Mouse (Mus musculus) hindbrain, embryonic 12.5 days (tissue): ENCODE data around the gene Dapk2. TPM values are rescaled to one million over a fixed set of nuclear protein-coding genes. Genes with fewer than 3 reads are reported as not detected.

Experiments
- ATAC-seq: fragments of 200-750 bp; cut with Nextera tagmentation; 2 replicates; pipeline ENCODE4 v1.8.0; 2017; ENCODE audit warnings: moderate TSS enrichment; ENCODE audit not compliant: low FRiP score
- H3K27ac ChIP-seq: fragments of 300-500 bp; sonication (generic); 2 replicates; pipeline ENCODE4 v1.5.1; 2016; ENCODE audit warnings: mild to moderate bottlenecking
- H3K27me3 ChIP-seq: fragments of 300-500 bp; sonication (generic); 2 replicates; pipeline ENCODE4 v1.6.1; 2016; ENCODE audit warnings: mild to moderate bottlenecking
- H3K36me3 ChIP-seq: fragments of 300-500 bp; sonication (generic); 2 replicates; pipeline ENCODE4 v1.6.1; 2016; ENCODE audit warnings: mild to moderate bottlenecking
- H3K4me1 ChIP-seq: fragments of 300-500 bp; sonication (generic); 2 replicates; pipeline ENCODE4 v1.6.1; 2016
- H3K4me2 ChIP-seq: fragments of 300-500 bp; sonication (generic); replicated peaks from 2 replicates; pipeline ENCODE4 v1.6.1; 2016; ENCODE audit warnings: mild to moderate bottlenecking
- H3K4me3 ChIP-seq: fragments of 300-500 bp; sonication (generic); 2 replicates; pipeline ENCODE4 v1.5.1; 2016; ENCODE audit warnings: mild to moderate bottlenecking
- H3K9ac ChIP-seq: fragments of 300-500 bp; sonication (generic); 2 replicates; pipeline ENCODE4 v1.6.1; 2016; ENCODE audit warnings: mild to moderate bottlenecking, moderate library complexity
- H3K9me3 ChIP-seq: fragments of 300-500 bp; sonication (generic); replicated peaks from 2 replicates; pipeline ENCODE4 v1.6.1; 2016; ENCODE audit warnings: mild to moderate bottlenecking
- WGBS: fragments of 180-500 bp; shearing (Covaris S2); methylation state at CpG from one replicate; pipeline ENCODE4 v1.1.7; 2016; 5-methylcytosine and 5-hydroxymethylcytosine counted together
- polyA plus RNA-seq: library from polyadenylated mRNA; unstranded; fragments of >200 nt; fragmentation: Nextera tagmentation; extraction: Ambion mirVana; gene quantifications from 2 replicates; pipeline ENCODE4 v1.2.1, GENCODE M21; 2016

The Dapk2 gene
- polyA plus RNA-seq, 1 experiment from 2014 or later = 3.7 TPM

DNA sequence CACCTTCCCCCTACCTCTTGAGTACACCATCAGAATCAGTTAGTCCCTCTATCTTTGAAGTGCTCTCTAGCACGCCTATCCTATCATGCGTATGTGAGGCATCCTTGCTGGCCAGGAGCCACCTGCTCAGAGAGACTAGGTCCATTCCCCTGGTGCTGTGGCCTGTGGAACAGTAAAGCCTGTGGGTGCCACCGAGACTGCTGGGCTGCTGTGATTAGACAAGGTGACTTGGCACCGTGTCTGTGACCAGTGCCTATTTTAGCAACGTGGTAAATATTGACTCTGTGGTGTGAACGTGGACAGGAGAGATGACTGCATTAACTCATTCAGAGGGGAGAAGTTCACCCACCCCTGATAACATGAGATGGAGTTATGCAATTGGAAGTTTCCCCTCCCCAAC is 21.8 kb downstream of the Dapk2 start:
- Histone ChIP-seq H3K27ac (no peak overlapping the region), H3K9me3 (no peaks in the 10 kb centered on the region), H3K9ac (no peak overlapping the region), H3K4me2 (no peak overlapping the region), H3K27me3 (no peaks in the 10 kb centered on the region), H3K36me3 (no peaks in the 10 kb centered on the region), H3K4me3 (no peak overlapping the region), H3K4me1 (no peaks in the 10 kb centered on the region)
- ATAC-seq = no peak
- 92% methylated on average over 6 of the region's 6 CpGs for whole genome bisulfite sequencing

DNA sequence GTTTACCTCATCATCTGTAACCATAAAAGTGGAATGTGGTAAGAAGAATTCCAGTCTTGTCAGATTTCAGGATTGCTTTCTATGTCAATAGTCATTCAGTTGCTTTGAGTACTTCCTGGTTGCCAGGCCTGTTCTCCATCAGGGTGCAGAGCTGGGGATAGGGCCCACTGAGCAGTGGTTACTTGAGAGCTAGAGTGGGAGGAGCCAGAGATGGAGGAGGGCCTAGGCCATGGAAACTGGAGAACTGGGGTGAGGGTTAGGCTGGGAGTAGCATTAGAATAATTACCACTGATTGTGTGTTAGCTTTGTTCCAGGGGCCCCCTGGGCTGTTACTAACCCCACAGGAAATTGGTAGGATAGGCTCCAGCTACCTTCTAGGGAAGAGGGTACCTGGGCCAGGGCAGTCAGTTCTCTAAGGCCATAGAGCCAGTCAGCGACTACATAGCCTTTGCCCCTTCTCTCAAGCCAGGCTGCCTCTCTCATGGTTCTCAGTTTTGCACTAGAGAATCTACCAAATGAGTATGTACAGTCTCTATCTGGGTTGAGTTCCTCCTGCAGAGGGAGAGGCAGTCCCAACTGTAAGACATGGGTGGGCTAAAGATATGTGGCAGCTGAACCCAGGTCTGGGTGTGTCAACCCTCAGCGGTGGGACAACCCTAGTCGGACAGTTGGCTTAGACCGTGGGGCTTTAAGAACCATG is 23.3 kb downstream of the Dapk2 start:
- ATAC-seq = no peak
- Histone ChIP-seq H3K27ac (no peak overlapping the region), H3K36me3 (no peaks in the 10 kb centered on the region), H3K9ac (no peak overlapping the region), H3K9me3 (no peaks in the 10 kb centered on the region), H3K4me2 (no peak overlapping the region), H3K4me1 (peaks cover under 1% of the 10 kb centered on the region), H3K4me3 (no peak overlapping the region), H3K27me3 (no peaks in the 10 kb centered on the region)
- 86% methylated on average over 4 of the region's 4 CpGs for WGBS

DNA sequence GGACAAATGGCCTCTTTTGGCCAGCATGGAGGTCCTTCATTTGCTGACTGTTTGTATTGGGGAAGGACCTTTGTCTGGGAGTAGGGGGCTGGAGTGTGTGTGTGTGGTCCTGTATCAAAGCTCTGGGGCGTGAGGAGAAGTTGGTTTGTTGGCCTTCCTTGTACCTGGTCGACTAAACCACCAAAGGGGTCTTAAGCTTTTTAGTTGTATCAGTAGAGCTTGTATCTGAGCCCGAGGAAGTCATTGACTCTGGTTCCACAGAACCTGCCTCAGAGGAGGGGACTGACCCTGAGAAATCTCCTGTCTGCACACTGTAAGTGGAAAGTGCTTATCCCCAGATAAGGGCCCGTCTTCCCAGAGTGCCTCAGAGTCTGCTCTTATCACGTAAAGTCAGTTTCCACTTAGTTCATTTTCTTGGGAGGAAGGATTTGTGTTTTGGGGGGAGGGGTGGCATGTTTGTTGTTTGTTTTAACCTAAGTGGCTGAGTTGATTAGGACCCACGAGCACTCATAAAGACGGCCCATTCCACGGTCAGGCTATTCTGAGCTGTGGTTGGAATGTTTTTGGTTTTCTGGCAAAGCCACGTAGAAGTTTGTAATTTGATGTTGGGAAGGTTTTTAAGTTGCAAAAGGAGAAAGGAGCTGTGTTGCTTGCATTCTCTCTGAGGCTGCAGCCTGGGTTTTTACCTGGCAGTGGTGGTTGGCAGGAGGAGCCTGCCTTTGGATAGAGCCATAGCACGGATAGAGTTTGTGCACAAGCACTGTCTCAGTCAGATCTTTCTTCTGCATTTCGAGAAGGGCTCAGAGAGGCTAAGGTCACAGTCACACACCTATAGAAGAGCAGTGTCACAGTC is 24.0 kb downstream of the Dapk2 start:
- H3K9me3 ChIP-seq = no peaks in the 10 kb centered on the region
- no peaks in the 10 kb centered on the region for H3K36me3 ChIP-seq
- no peaks in the 10 kb centered on the region for H3K27me3 ChIP-seq
- 71% methylated on average over 11 of the region's 11 CpGs for WGBS
- no peak overlapping the region for H3K9ac ChIP-seq
- no peak overlapping the region for H3K4me2 ChIP-seq
- peaks cover 7% of the 10 kb centered on the region for H3K4me1 ChIP-seq
- ATAC-seq = no peak
- no peak overlapping the region for H3K4me3 ChIP-seq
- no peak overlapping the region for H3K27ac ChIP-seq

DNA sequence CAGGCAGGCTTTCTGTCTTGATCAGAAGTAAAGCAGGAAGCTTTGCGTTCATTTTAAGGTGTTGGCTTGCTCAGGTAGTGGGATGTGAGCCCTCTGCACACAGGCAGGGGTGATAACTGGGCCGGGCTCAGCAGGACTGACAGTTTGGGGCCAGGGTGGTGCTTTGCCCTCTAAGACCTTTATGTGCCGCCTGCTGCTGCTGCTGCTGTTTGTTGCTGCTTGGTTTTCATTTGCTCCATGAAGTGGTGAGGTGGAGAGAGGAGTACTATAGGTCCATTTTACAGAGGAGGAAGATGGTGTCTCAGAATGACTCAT is 24.6 kb downstream of the Dapk2 start:
- Histone ChIP-seq H3K4me3 (no peak overlapping the region), H3K9me3 (no peaks in the 10 kb centered on the region), H3K27me3 (no peaks in the 10 kb centered on the region), H3K9ac (no peak overlapping the region), H3K36me3 (no peaks in the 10 kb centered on the region), H3K4me2 (no peak overlapping the region), H3K4me1 (peaks cover 7% of the 10 kb centered on the region), H3K27ac (no peak overlapping the region)
- 77% methylated on average over 3 of the region's 3 CpGs for WGBS
- ATAC-seq = no peak

DNA sequence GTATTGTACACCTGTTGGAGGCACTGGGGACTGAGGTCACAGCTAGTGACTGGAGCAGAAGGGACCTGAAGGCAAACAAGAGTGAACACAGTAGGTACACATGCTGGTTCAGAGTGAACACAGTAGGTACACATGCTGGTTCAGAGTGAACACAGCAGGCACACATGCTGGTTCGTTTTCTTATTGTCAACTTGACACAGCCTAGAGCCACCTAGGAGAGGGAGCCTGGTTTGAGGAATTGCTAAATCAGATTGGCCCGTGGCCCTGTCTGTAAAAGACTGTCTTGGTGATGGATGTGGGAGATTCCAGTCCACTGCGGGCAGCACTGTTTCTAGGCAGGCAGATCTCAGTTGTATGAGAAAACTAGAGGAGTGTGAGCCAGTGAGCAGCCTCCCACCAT is 25.0 kb downstream of the Dapk2 start:
- ATAC-seq = no peak
- Histone ChIP-seq H3K4me3 (no peak overlapping the region), H3K4me2 (no peak overlapping the region), H3K36me3 (no peaks in the 10 kb centered on the region), H3K27ac (no peak overlapping the region), H3K9me3 (no peaks in the 10 kb centered on the region), H3K27me3 (no peaks in the 10 kb centered on the region), H3K9ac (no peak overlapping the region), H3K4me1 (peaks cover 7% of the 10 kb centered on the region)
- 74% methylated on average over 3 of the region's 3 CpGs for WGBS

DNA sequence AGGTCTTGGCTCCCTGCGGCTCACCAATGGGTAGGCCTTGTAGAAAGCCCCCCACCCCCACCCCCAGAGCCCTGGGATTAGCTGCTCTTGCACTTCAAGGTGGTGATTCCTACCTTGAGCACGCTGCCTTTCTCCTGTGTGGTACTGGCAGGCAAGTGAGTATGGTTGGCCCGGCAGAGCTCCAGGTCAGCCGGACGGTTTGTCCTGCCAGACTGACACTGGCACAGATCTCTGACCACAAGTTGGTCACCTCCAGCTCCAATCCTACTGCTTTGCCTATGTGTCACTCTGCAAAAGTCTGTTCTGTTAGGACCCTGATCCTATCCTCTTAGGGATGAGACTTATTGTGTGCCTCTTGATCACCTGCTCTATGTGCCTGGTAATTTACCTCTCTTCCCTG is 26.5 kb downstream of the Dapk2 start:
- Histone ChIP-seq H3K27ac (no peak overlapping the region), H3K36me3 (no peaks in the 10 kb centered on the region), H3K27me3 (no peaks in the 10 kb centered on the region), H3K4me2 (no peak overlapping the region), H3K4me1 (peaks cover 7% of the 10 kb centered on the region), H3K4me3 (no peak overlapping the region), H3K9ac (no peak overlapping the region), H3K9me3 (0 out of 2 replicates have a peak, but pooled peaks cover 3% of the 10 kb centered on the region)
- 73% methylated on average over 5 of the region's 5 CpGs for WGBS
- no peak for ATAC-seq

DNA sequence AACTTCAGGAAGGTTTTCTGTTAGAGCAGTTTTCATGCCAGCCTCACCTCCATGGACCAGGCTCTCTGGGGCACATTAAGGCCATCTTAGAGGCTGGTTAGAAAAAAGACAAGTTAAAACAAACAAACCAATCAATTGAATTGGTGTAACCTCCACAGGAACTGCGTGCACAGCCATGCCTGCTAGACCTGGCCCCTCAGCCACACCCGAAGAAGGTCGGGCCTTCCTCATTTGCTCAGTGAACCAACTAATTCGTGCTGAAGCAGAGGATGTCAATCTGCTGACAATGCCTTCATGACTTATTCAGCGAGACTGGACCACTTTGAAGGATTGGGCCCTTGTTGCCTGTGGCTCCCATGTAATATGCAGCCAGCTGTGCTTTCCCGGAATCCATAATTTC is 28.4 kb downstream of the Dapk2 start:
- Histone ChIP-seq H3K36me3 (no peaks in the 10 kb centered on the region), H3K4me3 (no peak overlapping the region), H3K4me1 (peaks cover 7% of the 10 kb centered on the region), H3K9ac (no peak overlapping the region), H3K9me3 (0 out of 2 replicates have a peak, but pooled peaks cover 3% of the 10 kb centered on the region), H3K4me2 (no peak overlapping the region), H3K27me3 (no peaks in the 10 kb centered on the region), H3K27ac (no peak overlapping the region)
- no peak for ATAC-seq
- WGBS = 16% methylated on average over 6 of the region's 6 CpGs

DNA sequence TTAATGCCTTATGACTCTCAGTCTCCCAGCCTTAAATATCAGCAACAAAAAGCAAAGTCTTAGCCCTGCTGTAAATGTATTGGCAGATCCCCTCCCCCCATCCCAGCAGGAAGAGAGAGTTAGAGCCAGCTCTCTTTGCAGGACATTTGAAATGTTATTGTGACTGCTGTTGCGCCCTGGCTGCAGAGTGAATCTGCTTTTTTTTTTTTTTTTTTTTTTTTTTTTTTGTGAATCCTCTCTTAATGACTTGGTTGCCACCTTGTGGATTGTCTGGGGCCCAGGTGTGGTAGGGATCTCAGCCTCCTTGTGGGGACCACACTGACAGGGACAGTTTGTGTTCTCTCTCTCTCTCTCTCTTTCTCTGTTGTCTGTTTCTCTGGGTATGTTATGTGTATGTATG is 31.0 kb downstream of the Dapk2 start:
- 50% methylated on average over 1 of the region's 1 CpGs for WGBS
- no peak overlapping the region for H3K9ac ChIP-seq

DNA sequence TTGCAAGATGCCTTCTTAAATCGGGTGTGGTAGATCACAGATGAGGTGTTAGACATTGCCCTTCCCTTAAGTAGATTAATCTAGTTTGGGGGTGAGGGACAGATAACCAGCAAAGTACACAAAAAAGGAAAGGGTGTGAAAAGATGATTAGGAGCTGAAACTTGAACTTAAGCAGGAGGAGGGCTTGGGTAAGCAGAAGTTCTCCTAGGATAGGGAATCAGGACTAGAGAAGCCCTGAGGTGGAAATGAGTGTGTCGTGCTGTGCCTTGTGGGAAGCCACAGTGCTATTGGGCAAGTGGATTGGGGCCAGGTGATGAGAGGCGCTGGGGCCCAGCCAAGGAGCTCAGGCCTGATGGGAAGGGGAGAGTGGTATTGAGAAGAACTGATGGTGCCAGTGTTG is 36.0 kb downstream of the Dapk2 start:
- H3K4me3 ChIP-seq = no peak overlapping the region
- WGBS = 79% methylated on average over 3 of the region's 3 CpGs
- no peak overlapping the region for H3K9ac ChIP-seq
- H3K9me3 ChIP-seq = no peaks in the 10 kb centered on the region
- ATAC-seq = no peak
- H3K27me3 ChIP-seq = no peaks in the 10 kb centered on the region
- H3K4me2 ChIP-seq = no peak overlapping the region
- H3K4me1 ChIP-seq = no peaks in the 10 kb centered on the region
- no peaks in the 10 kb centered on the region for H3K36me3 ChIP-seq
- no peak overlapping the region for H3K27ac ChIP-seq

More for the DNA sequence above, 31.0 kb downstream of the Dapk2 start:
- ATAC-seq = no peak
- no peak overlapping the region for H3K4me3 ChIP-seq
- H3K27me3 ChIP-seq = no peaks in the 10 kb centered on the region
- H3K4me1 ChIP-seq = peaks cover 7% of the 10 kb centered on the region
- no peak overlapping the region for H3K27ac ChIP-seq
- no peaks in the 10 kb centered on the region for H3K36me3 ChIP-seq
- H3K9me3 ChIP-seq = 0 out of 2 replicates have a peak, but pooled peaks cover 3% of the 10 kb centered on the region
- H3K4me2 ChIP-seq = no peak overlapping the region

DNA sequence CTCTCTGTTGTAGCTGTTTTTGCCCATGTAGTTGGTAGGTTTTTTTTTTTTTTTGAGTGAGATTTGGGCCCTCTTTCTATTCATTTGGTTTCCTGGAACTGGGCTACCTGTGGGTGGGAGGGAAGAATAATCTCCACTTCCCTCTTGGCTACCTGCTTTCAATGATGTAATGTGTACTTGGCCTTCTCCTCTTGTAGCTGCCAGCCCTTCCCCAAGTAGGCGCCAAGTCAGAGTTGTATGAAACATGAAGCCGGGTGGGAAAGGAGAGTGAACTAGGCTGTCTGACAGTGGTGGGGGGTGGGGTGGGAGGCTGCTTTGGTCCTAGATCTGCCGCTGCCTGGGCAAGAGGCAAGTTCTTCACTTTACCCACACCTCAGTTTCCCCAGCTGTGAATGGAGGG is 38.5 kb downstream of the Dapk2 start:
- Histone ChIP-seq H3K9me3 (no peaks in the 10 kb centered on the region), H3K36me3 (no peaks in the 10 kb centered on the region), H3K4me3 (no peak overlapping the region), H3K27ac (no peak overlapping the region), H3K9ac (no peak overlapping the region), H3K4me1 (no peaks in the 10 kb centered on the region), H3K27me3 (no peaks in the 10 kb centered on the region), H3K4me2 (no peak overlapping the region)
- no peak for ATAC-seq
- WGBS = 82% methylated on average over 3 of the region's 3 CpGs

DNA sequence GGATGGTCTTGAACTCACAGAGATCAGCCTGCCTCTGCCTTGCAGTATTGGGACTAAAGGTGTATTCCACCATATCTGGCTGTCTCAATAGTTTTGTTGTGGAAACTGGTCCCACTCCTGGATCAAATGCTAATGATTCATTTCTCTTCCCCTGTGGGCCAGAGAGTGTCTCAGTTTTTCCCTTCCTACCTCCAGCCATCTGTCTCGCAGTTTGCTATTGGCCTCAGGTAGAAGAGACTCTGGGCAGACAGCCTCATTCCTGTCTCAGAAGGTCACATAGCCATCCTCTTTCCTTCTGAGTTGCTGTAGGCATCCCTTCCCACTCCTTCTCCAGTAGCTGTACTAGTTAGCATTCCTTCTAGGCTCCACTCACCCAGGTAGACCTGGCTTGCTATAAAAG is 40.5 kb downstream of the Dapk2 start:
- H3K4me3 ChIP-seq = no peak overlapping the region
- no peaks in the 10 kb centered on the region for H3K9me3 ChIP-seq
- WGBS = 100% methylated on average over 1 of the region's 1 CpGs
- no peaks in the 10 kb centered on the region for H3K36me3 ChIP-seq
- no peak overlapping the region for H3K4me2 ChIP-seq
- ATAC-seq = no peak
- H3K27me3 ChIP-seq = no peaks in the 10 kb centered on the region
- H3K9ac ChIP-seq = no peak overlapping the region
- H3K4me1 ChIP-seq = peaks cover 6% of the 10 kb centered on the region; the same call in 1 of the 2 replicates
- H3K27ac ChIP-seq = no peak overlapping the region

DNA sequence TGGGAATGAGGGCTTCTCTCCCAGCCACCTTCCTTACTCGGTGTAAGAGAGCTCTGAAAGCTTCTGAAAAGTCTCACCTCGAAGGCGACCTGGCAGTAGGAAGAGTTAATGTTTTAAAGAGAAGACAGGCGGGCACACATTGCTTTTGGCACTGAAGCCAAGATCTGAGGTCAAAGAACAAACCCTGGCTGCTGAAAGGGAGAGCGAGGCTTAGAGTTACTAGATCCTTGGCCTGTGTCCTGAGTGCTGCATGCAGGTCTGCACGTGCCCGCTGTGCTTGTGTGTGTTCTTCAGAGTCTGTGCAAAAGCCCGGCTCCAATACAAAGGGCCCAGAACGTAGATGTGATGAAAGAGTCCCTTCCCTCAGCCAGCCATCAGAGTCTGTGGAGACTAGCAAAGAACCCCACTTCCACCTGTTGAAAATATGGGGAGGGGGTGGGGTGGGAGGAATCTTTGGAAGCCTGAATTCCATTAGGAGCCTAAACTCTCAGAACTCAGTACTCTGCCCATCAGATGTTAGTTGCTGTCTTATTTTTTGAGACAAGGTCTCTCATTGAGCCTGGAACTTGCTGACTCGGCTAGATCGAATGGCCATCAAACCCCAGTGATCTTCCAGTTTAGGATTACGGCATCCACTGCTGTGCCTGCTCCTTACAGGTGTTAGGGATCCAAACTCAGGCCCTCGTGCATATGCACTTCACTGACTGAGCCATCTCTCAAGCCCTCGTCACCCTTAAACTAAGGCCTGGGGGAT is 41.8 kb downstream of the Dapk2 start:
- H3K27me3 ChIP-seq = no peaks in the 10 kb centered on the region
- H3K36me3 ChIP-seq = no peaks in the 10 kb centered on the region
- H3K4me1 ChIP-seq = peaks cover 6% of the 10 kb centered on the region; the same call in 1 of the 2 replicates
- H3K9me3 ChIP-seq = no peaks in the 10 kb centered on the region
- no peak overlapping the region for H3K27ac ChIP-seq
- H3K9ac ChIP-seq = no peak overlapping the region
- no peak for ATAC-seq
- H3K4me3 ChIP-seq = no peak overlapping the region
- H3K4me2 ChIP-seq = no peak overlapping the region
- 84% methylated on average over 14 of the region's 14 CpGs for WGBS
